Mouse (Mus musculus): ENCODE results near the gene Cbx5. TPM values are rescaled to one million over a fixed set of nuclear protein-coding genes. Genes with fewer than 3 reads are reported as not detected.
A peak's percentile ranks its signal among the peaks of the same experiment; 100 is the strongest.
"Not testable (repeated sequence)": the region's sequence is repeated elsewhere in the genome, so short reads cannot be mapped to it uniquely, and the experiment has no call there.

Gene Cbx5
- total and polyA plus RNA-seq, 3 experiments: 94.9 to 171 (median 128) TPM

DNA sequence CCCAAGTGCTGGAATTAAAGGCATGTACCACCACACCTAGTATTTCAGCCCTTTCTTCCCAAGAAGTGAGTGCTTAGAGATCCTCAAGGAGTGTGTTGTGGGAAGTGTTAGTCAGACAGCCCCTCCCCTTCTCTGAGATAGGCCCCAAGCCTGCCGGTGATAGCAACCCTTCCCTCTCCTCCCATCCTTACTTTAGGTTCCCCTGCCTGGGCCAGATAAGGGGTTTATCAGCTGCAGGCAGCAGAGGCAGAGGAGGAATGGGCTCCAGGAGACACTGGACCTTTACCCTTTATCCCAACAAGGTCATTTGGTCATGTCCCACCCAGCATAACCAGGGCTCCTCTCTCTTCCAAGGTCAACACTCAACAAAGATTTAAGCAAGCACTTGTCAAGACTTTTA is 12.0 kb upstream of the Cbx5 start:
- no peak overlapping the region for H3K4me3 ChIP-seq (replicated peaks in 1 of 3; ENCODE audit: low read depth in 2 of 3, low read length in 2 of 3, poor library complexity in 1 of 3)
- in situ Hi-C loops (cut with MboI; ENCODE audit: low pct_ligation_motif_present, low pct_unique_long_range_greater_than_20kb, low sequenced_read_pairs): loop anchor here (5.0 kb wide), 1 partner anchor 56 kb away; no protein-coding TSS in a partner anchor
- H3K36me3 ChIP-seq (replicated peaks in 1 of 2; ENCODE audit: control insufficient read depth in 1 of 2, insufficient read depth in 1 of 2, low read length in 1 of 2): peaks cover 20 to 51% of the 10 kb centered on the region in 2 experiments
- H3K79me2 ChIP-seq (replicated peaks; ENCODE audit: control insufficient read depth, extremely low read depth, insufficient read depth, poor library complexity, severe bottlenecking): no peaks in the 10 kb centered on the region
- no peaks in the 10 kb centered on the region for H3K4me1 ChIP-seq (ENCODE audit: control insufficient read depth in 1 of 2, insufficient read depth in 2 of 2)
- no peak overlapping the region for H3K4me2 ChIP-seq (ENCODE audit: insufficient read depth, low read depth, poor library complexity, severe bottlenecking)
- no peaks in the 10 kb centered on the region for H3K27me3 ChIP-seq (replicated peaks)
- no peak overlapping the region for H3K9ac ChIP-seq (ENCODE audit: insufficient read depth, low read depth)
- dilution Hi-C loops (cut with MboI; ENCODE audit: extremely low pct_ligation_motif_present, extremely low pct_unique_long_range_greater_than_20kb, low sequenced_read_pairs): no loop called here
- no peak overlapping the region for H3K27ac ChIP-seq (ENCODE audit: insufficient read depth, low read depth)
- no peak for DNase-seq (ENCODE audit: extremely low read depth)
- TF ChIP-seq USF2 (conservative IDR thresholded peaks at IDR 0.05; ENCODE audit: low read depth, low read length) (no peak), MEF2A (IDR thresholded peaks at IDR 0.05; ENCODE audit: borderline replicate concordance, low read depth, low read length) (no peak), EP300 (IDR thresholded peaks at IDR 0.05; ENCODE audit: low read length) (no peak), IRF4 (IDR thresholded peaks at IDR 0.05; ENCODE audit: low read depth, low read length) (no peak), MYC (IDR thresholded peaks at IDR 0.05; ENCODE audit: low read depth, low read length) (no peak), CHD1 (IDR thresholded peaks at IDR 0.05; ENCODE audit: low read depth, low read length) (no peak), NELFE (IDR thresholded peaks at IDR 0.05; ENCODE audit: low read depth, low read length) (no peak), CTCF (conservative IDR thresholded peaks at IDR 0.05 in 1 of 2, IDR thresholded peaks at IDR 0.05 in 1 of 2; ENCODE audit: low read depth in 2 of 2, low read length in 2 of 2) (no peak)
- H3K9me3 ChIP-seq (replicated peaks; ENCODE audit: low read length): no peaks in the 10 kb centered on the region

DNA sequence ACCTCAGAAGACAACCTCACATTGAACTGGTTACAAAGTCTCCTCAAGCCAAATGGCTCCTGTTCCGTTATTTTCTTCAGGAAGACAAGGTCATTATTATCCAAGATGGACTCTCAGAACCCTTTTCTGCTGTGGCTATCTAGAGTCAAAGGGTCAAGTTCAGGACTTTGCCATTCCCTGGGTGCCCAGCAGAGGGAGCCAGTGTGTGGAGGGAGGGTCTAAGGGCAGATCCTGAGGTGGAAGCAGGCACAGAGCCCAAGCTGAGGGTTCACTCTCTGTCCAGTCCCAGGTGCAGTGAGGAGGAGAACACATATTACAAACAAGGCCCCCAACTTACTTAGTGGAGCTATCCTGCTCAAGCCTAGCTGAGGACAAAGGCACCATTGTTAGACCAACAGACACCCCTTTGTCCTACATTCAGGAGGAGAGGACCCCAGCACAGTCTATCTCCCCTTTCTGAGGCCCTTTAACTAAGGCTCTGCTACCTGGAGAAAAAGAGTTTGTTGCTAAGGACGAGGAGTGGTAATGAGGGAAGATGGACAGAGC is 10.7 kb upstream of the Cbx5 start:
- in situ Hi-C loops (cut with MboI; ENCODE audit: low pct_ligation_motif_present, low pct_unique_long_range_greater_than_20kb, low sequenced_read_pairs): loop anchor here (5.0 kb wide), 1 partner anchor 57 kb away; no protein-coding TSS in a partner anchor
- Histone ChIP-seq H3K36me3 (replicated peaks in 1 of 2; ENCODE audit: control insufficient read depth in 1 of 2, insufficient read depth in 1 of 2, low read length in 1 of 2) (peaks cover 28 to 64% of the 10 kb centered on the region in 2 experiments), H3K27ac (ENCODE audit: insufficient read depth, low read depth) (no peak overlapping the region), H3K27me3 (replicated peaks) (no peaks in the 10 kb centered on the region), H3K79me2 (replicated peaks; ENCODE audit: control insufficient read depth, extremely low read depth, insufficient read depth, poor library complexity, severe bottlenecking) (peaks cover 6% of the 10 kb centered on the region; the same call in 1 of the 2 replicates), H3K4me3 (replicated peaks in 1 of 3; ENCODE audit: low read depth in 2 of 3, low read length in 2 of 3, poor library complexity in 1 of 3) (no peak overlapping the region), H3K9me3 (replicated peaks; ENCODE audit: low read length) (no peaks in the 10 kb centered on the region), H3K4me1 (ENCODE audit: control insufficient read depth in 1 of 2, insufficient read depth in 2 of 2) (peaks cover 0 to 6% of the 10 kb centered on the region in 2 experiments; a peak in 2 of 4 replicates), H3K4me2 (ENCODE audit: insufficient read depth, low read depth, poor library complexity, severe bottlenecking) (no peak overlapping the region), H3K9ac (ENCODE audit: insufficient read depth, low read depth) (no peak overlapping the region)
- dilution Hi-C loops (cut with MboI; ENCODE audit: extremely low pct_ligation_motif_present, extremely low pct_unique_long_range_greater_than_20kb, low sequenced_read_pairs): no loop called here
- DNase-seq (ENCODE audit: extremely low read depth): peak; percentile 76
- peak; percentile 97 for TF ChIP-seq SMC3 (IDR thresholded peaks at IDR 0.05; ENCODE audit: low read depth, low read length)
- TF ChIP-seq NELFE (IDR thresholded peaks at IDR 0.05; ENCODE audit: low read depth, low read length): peak; percentile 21; the same call in 1 of the 2 replicates
- TF ChIP-seq ZC3H11A (IDR thresholded peaks at IDR 0.05; ENCODE audit: low read depth, low read length): peak; percentile 21; the same call in 1 of the 2 replicates
- no peak for TF ChIP-seq PAX5 (IDR thresholded peaks at IDR 0.05; ENCODE audit: low read length)
- TF ChIP-seq CTCF (conservative IDR thresholded peaks at IDR 0.05 in 1 of 2, IDR thresholded peaks at IDR 0.05 in 1 of 2; ENCODE audit: low read depth in 2 of 2, low read length in 2 of 2): peak; percentile 96 to 97
- peak; percentile 82 for TF ChIP-seq RAD21 (IDR thresholded peaks at IDR 0.05; ENCODE audit: low read depth, low read length)
- TF ChIP-seq MXI1 (IDR thresholded peaks at IDR 0.05; ENCODE audit: low read depth, low read length): no peak
- TF ChIP-seq ELF1 (IDR thresholded peaks at IDR 0.05; ENCODE audit: low read depth, low read length): no peak

DNA sequence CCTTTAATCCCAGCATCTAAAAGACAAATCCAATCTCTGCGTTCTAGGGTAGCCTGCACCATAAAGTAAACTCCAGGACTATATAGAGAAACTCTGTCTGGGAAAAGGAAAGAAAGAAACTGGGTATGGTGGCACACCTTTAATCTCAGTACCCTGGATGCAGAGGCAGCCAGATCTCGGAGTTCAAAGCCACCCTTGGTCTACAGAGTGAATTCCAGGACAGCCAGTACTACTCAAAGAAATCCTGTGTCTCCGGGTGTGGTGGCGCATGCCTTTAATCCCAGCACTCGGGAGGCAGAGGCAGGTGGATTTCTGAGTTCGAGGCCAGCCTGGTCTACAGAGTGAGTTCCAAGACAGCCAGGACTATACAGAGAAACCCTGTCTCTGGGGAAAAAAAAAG is 9.9 kb upstream of the Cbx5 start:
- peaks cover 0 to 12% of the 10 kb centered on the region in 2 experiments; a peak in 2 of 4 replicates for H3K4me1 ChIP-seq (ENCODE audit: control insufficient read depth in 1 of 2, insufficient read depth in 2 of 2)
- H3K4me3 ChIP-seq (replicated peaks in 1 of 3; ENCODE audit: low read depth in 2 of 3, low read length in 2 of 3, poor library complexity in 1 of 3); dilution Hi-C loops (cut with MboI; ENCODE audit: extremely low pct_ligation_motif_present, extremely low pct_unique_long_range_greater_than_20kb, low sequenced_read_pairs); DNase-seq (ENCODE audit: extremely low read depth); H3K79me2 ChIP-seq (replicated peaks; ENCODE audit: control insufficient read depth, extremely low read depth, insufficient read depth, poor library complexity, severe bottlenecking); H3K27ac ChIP-seq (ENCODE audit: insufficient read depth, low read depth); H3K9me3 ChIP-seq (replicated peaks; ENCODE audit: low read length); in situ Hi-C loops (cut with MboI; ENCODE audit: low pct_ligation_motif_present, low pct_unique_long_range_greater_than_20kb, low sequenced_read_pairs); H3K27me3 ChIP-seq (replicated peaks); H3K9ac ChIP-seq (ENCODE audit: insufficient read depth, low read depth); H3K4me2 ChIP-seq (ENCODE audit: insufficient read depth, low read depth, poor library complexity, severe bottlenecking): not testable (repeated sequence)
- H3K36me3 ChIP-seq (replicated peaks in 1 of 2; ENCODE audit: control insufficient read depth in 1 of 2, insufficient read depth in 1 of 2, low read length in 1 of 2): peaks cover 32 to 70% of the 10 kb centered on the region in 2 experiments

Data from CH12.LX (cell line).